Mouse (Mus musculus) cerebellum, postnatal 10 days (tissue): Measurements from ENCODE around the gene Bach1.
"Not testable (repeated sequence)": the region's sequence is repeated elsewhere in the genome, so short reads cannot be mapped to it uniquely, and the experiment has no call there.

Experiments used
- DNase-seq, 2 experiments: peaks; one replicate each; pipeline ENCODE4 v3.0.0; 2021; ENCODE audit warnings: mixed read lengths in 2 of 2

Bach1 gene

GRCm38 (mm10) chr16:87681848-87682247 is 16.9 kb upstream of the Bach1 start:
- no peak for DNase-seq

- no peak for DNase-seq
Observed at GRCm38 (mm10) chr16:87686458-87686857, 12.3 kb upstream of the Bach1 start.

- no peak for DNase-seq
Observed at GRCm38 (mm10) chr16:87687346-87687745, 11.4 kb upstream of the Bach1 start.

- not testable (repeated sequence) for DNase-seq
Observed at GRCm38 (mm10) chr16:87688328-87688727, 10.4 kb upstream of the Bach1 start.

- not testable (repeated sequence) for DNase-seq
Observed at GRCm38 (mm10) chr16:87688823-87689222, 9.9 kb upstream of the Bach1 start.

- DNase-seq: peak; percentile 34 to 35
Observed at GRCm38 (mm10) chr16:87689225-87689624, 9.5 kb upstream of the Bach1 start.

- no peak for DNase-seq
Observed at GRCm38 (mm10) chr16:87690506-87690905, 8.2 kb upstream of the Bach1 start.

GRCm38 (mm10) chr16:87691102-87691501 is 7.6 kb upstream of the Bach1 start:
- DNase-seq: no peak

GRCm38 (mm10) chr16:87692591-87692990 is 6.2 kb upstream of the Bach1 start:
- DNase-seq: no peak

- DNase-seq: no peak
Observed at GRCm38 (mm10) chr16:87697707-87698365, 909 bp upstream of the Bach1 start.

- DNase-seq: peak in 1 of 2 experiments; percentile 71
Observed at GRCm38 (mm10) chr16:87699306-87699692, 554 bp downstream of the Bach1 start.

- DNase-seq: peak; percentile 47 to 49
Observed at GRCm38 (mm10) chr16:87699693-87700394, 1.1 kb downstream of the Bach1 start.

GRCm38 (mm10) chr16:87700395-87700765 is 1.6 kb downstream of the Bach1 start:
- no peak for DNase-seq

- no peak for DNase-seq
Observed at GRCm38 (mm10) chr16:87701891-87702290, 3.1 kb downstream of the Bach1 start.

- DNase-seq: peak in 1 of 2 experiments; percentile 19
Observed at GRCm38 (mm10) chr16:87702881-87703280, 4.1 kb downstream of the Bach1 start.

GRCm38 (mm10) chr16:87704225-87704624 is 5.5 kb downstream of the Bach1 start:
- no peak for DNase-seq

- DNase-seq: no peak
Observed at GRCm38 (mm10) chr16:87705892-87706589, 7.3 kb downstream of the Bach1 start.

- DNase-seq: no peak
Observed at GRCm38 (mm10) chr16:87707335-87707734, 8.6 kb downstream of the Bach1 start.

GRCm38 (mm10) chr16:87708570-87708969 is 9.8 kb downstream of the Bach1 start:
- DNase-seq: no peak

- DNase-seq: no peak
Observed at GRCm38 (mm10) chr16:87709144-87709543, 10.4 kb downstream of the Bach1 start.

- DNase-seq: no peak
Observed at GRCm38 (mm10) chr16:87709971-87710370, 11.2 kb downstream of the Bach1 start.

GRCm38 (mm10) chr16:87711961-87712360 is 13.2 kb downstream of the Bach1 start:
- DNase-seq: no peak

GRCm38 (mm10) chr16:87712986-87713693 is 14.4 kb downstream of the Bach1 start:
- no peak for DNase-seq
